Mouse (Mus musculus): ENCODE measurements at regions not wholly inside any gene's neighbourhood (a gene's known extent, or its start where the extent isn't known, plus 50 kb on each side); places are given as distances from the start of the nearest gene placed in this dataset.

DNA sequence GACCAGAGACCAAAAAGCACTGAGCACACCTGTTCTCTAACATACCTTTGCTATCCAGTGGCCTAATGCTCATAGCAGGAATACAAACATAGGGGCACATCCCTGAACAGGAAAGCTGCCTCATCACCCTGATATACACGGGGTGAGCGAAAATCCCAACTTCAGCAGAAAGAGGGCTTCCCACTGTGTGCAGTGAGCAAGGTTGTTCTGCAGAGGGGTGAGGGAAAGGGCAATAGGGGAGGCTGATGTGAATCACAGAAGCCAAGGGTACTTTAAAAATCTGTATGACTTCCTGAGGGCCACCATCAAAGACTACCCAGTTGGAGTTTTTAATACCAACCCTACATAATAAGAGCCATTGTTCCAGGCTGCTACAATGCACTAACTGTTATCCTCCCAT lies 245.7 kb downstream of the Adgrl2 start:
- TF ChIP-seq CTCF (IDR thresholded peaks at IDR 0.05; ENCODE audit: borderline replicate concordance, insufficient read depth, low read length) = no peak
- no peak for TF ChIP-seq POLR2A (IDR thresholded peaks at IDR 0.05; ENCODE audit: low read depth, low read length)

Data from embryonic fibroblast, embryonic 13.5 days (primary cell).